Mouse (Mus musculus): ENCODE results near the gene Gm12216. TPM values are rescaled to one million over a fixed set of nuclear protein-coding genes. Genes with fewer than 3 reads are reported as not detected.
A peak's percentile ranks its signal among the peaks of the same experiment; 100 is the strongest.

Gene Gm12216
- polyA plus RNA-seq, 1 experiment from 2014 or later = 1.0 TPM

- peak overlapping the region; percentile 77 for H3K4me2 ChIP-seq
- DNase-seq (no peak), ATAC-seq (ENCODE audit: insufficient read depth) (no peak)
- H3K9ac ChIP-seq = no peak overlapping the region
- peak overlapping the region; percentile 51; the same call in 1 of the 2 replicates for H3K4me3 ChIP-seq (ENCODE audit: low read depth, low read length)
- no peak for TF ChIP-seq CTCF (IDR thresholded peaks at IDR 0.05; ENCODE audit: low read depth)
- 74% methylated on average over 6 of the region's 6 CpGs for WGBS
- no peak overlapping the region for H3K27ac ChIP-seq (ENCODE audit: low read depth)
- H3K4me1 ChIP-seq (ENCODE audit: insufficient read depth) = peaks cover 3% of the 10 kb centered on the region; the same call in 1 of the 2 replicates
- H3K36me3 ChIP-seq (ENCODE audit: insufficient read depth) = no peaks in the 10 kb centered on the region
- no peaks in the 10 kb centered on the region for H3K27me3 ChIP-seq (ENCODE audit: insufficient read depth, low read length)
- H3K9me3 ChIP-seq (ENCODE audit: low read depth, low read length) = no peaks in the 10 kb centered on the region
Measured at GRCm38 (mm10) chr11:53858058-53858760, 847 bp downstream of the Gm12216 start.

GRCm38 (mm10) chr11:53853665-53854064 lies 5.4 kb downstream of the Gm12216 start:
- Histone ChIP-seq H3K27ac (ENCODE audit: low read depth) (0 out of 2 replicates have a peak overlapping the region, but pooled peaks have one; percentile 30), H3K4me2 (no peak overlapping the region)
- ATAC-seq (ENCODE audit: insufficient read depth) = no peak

GRCm38 (mm10) chr11:53851795-53852194 lies 7.3 kb downstream of the Gm12216 start:
- DNase-seq = peak; percentile 54
- Histone ChIP-seq H3K4me1 (ENCODE audit: insufficient read depth) (peaks cover 10% of the 10 kb centered on the region; the same call in 1 of the 2 replicates), H3K27me3 (ENCODE audit: insufficient read depth, low read length) (no peaks in the 10 kb centered on the region), H3K9me3 (ENCODE audit: low read depth, low read length) (no peaks in the 10 kb centered on the region), H3K4me2 (no peak overlapping the region), H3K36me3 (ENCODE audit: insufficient read depth) (no peaks in the 10 kb centered on the region), H3K9ac (no peak overlapping the region), H3K27ac (ENCODE audit: low read depth) (no peak overlapping the region), H3K4me3 (ENCODE audit: low read depth, low read length) (no peak overlapping the region)
- 25% methylated on average over 5 of the region's 5 CpGs for WGBS
- TF ChIP-seq CTCF (IDR thresholded peaks at IDR 0.05; ENCODE audit: low read depth) = no peak
- ATAC-seq (ENCODE audit: insufficient read depth) = peak; percentile 18; the same call in 1 of the 2 replicates

More at GRCm38 (mm10) chr11:53853665-53854064, 5.4 kb downstream of the Gm12216 start:
- Histone ChIP-seq H3K4me1 (ENCODE audit: insufficient read depth) (peaks cover 10% of the 10 kb centered on the region; the same call in 1 of the 2 replicates), H3K27me3 (ENCODE audit: insufficient read depth, low read length) (no peaks in the 10 kb centered on the region), H3K4me3 (ENCODE audit: low read depth, low read length) (no peak overlapping the region), H3K9ac (no peak overlapping the region), H3K9me3 (ENCODE audit: low read depth, low read length) (no peaks in the 10 kb centered on the region), H3K36me3 (ENCODE audit: insufficient read depth) (no peaks in the 10 kb centered on the region)
- 16% methylated on average over 5 of the region's 5 CpGs for WGBS
- peak; percentile 69 for DNase-seq
- no peak for TF ChIP-seq CTCF (IDR thresholded peaks at IDR 0.05; ENCODE audit: low read depth)

- no peaks in the 10 kb centered on the region for H3K36me3 ChIP-seq (ENCODE audit: insufficient read depth)
- no peaks in the 10 kb centered on the region for H3K9me3 ChIP-seq (ENCODE audit: low read depth, low read length)
- H3K27me3 ChIP-seq (ENCODE audit: insufficient read depth, low read length) = no peaks in the 10 kb centered on the region
- peak; percentile 81 for ATAC-seq (ENCODE audit: insufficient read depth)
- TF ChIP-seq CTCF (IDR thresholded peaks at IDR 0.05; ENCODE audit: low read depth) = peak; percentile 87
- H3K27ac ChIP-seq (ENCODE audit: low read depth) = no peak overlapping the region
- 29% methylated on average over 9 of the region's 9 CpGs for WGBS
- H3K4me2 ChIP-seq = peak overlapping the region; percentile 32; the same call in 1 of the 2 replicates
- peaks cover 10% of the 10 kb centered on the region; the same call in 1 of the 2 replicates for H3K4me1 ChIP-seq (ENCODE audit: insufficient read depth)
- no peak overlapping the region; the same call in 1 of the 2 replicates for H3K9ac ChIP-seq
- peak; percentile 92 for DNase-seq
- H3K4me3 ChIP-seq (ENCODE audit: low read depth, low read length) = no peak overlapping the region
Measured at GRCm38 (mm10) chr11:53849588-53850320, 9.3 kb downstream of the Gm12216 start.

GRCm38 (mm10) chr11:53845680-53846079 lies 13.4 kb downstream of the Gm12216 start:
- no peak overlapping the region for H3K9ac ChIP-seq
- no peaks in the 10 kb centered on the region for H3K27me3 ChIP-seq (ENCODE audit: insufficient read depth, low read length)
- DNase-seq (no peak), ATAC-seq (ENCODE audit: insufficient read depth) (no peak)
- H3K9me3 ChIP-seq (ENCODE audit: low read depth, low read length) = no peaks in the 10 kb centered on the region
- no peak overlapping the region for H3K4me3 ChIP-seq (ENCODE audit: low read depth, low read length)
- TF ChIP-seq CTCF (IDR thresholded peaks at IDR 0.05; ENCODE audit: low read depth) = no peak
- H3K4me1 ChIP-seq (ENCODE audit: insufficient read depth) = no peaks in the 10 kb centered on the region
- H3K27ac ChIP-seq (ENCODE audit: low read depth) = no peak overlapping the region
- H3K36me3 ChIP-seq (ENCODE audit: insufficient read depth) = no peaks in the 10 kb centered on the region
- WGBS = 75% methylated on average over 6 of the region's 6 CpGs
- no peak overlapping the region for H3K4me2 ChIP-seq

- DNase-seq = no peak
- WGBS = 57% methylated on average over 10 of the region's 10 CpGs
Measured at GRCm38 (mm10) chr11:53843106-53843505, 15.9 kb downstream of the Gm12216 start.

GRCm38 (mm10) chr11:53842161-53842581 lies 16.9 kb downstream of the Gm12216 start:
- H3K9me3 ChIP-seq (ENCODE audit: low read depth, low read length) = no peaks in the 10 kb centered on the region
- H3K4me1 ChIP-seq (ENCODE audit: insufficient read depth) = no peaks in the 10 kb centered on the region
- H3K27me3 ChIP-seq (ENCODE audit: insufficient read depth, low read length) = no peaks in the 10 kb centered on the region
- no peak for DNase-seq
- no peak overlapping the region for H3K4me2 ChIP-seq
- WGBS = 56% methylated on average over 4 of the region's 4 CpGs
- H3K4me3 ChIP-seq (ENCODE audit: low read depth, low read length) = no peak overlapping the region
- no peak overlapping the region for H3K27ac ChIP-seq (ENCODE audit: low read depth)
- no peak overlapping the region for H3K9ac ChIP-seq
- ATAC-seq (ENCODE audit: insufficient read depth) = no peak
- no peaks in the 10 kb centered on the region for H3K36me3 ChIP-seq (ENCODE audit: insufficient read depth)
- TF ChIP-seq CTCF (IDR thresholded peaks at IDR 0.05; ENCODE audit: low read depth) = no peak

More at GRCm38 (mm10) chr11:53843106-53843505, 15.9 kb downstream of the Gm12216 start:
- H3K4me1 ChIP-seq (ENCODE audit: insufficient read depth) = no peaks in the 10 kb centered on the region
- no peaks in the 10 kb centered on the region for H3K36me3 ChIP-seq (ENCODE audit: insufficient read depth)
- ATAC-seq (ENCODE audit: insufficient read depth) = no peak
- H3K9me3 ChIP-seq (ENCODE audit: low read depth, low read length) = no peaks in the 10 kb centered on the region
- no peak overlapping the region for H3K4me3 ChIP-seq (ENCODE audit: low read depth, low read length)
- no peak overlapping the region for H3K27ac ChIP-seq (ENCODE audit: low read depth)
- no peak overlapping the region for H3K4me2 ChIP-seq
- no peaks in the 10 kb centered on the region for H3K27me3 ChIP-seq (ENCODE audit: insufficient read depth, low read length)
- TF ChIP-seq CTCF (IDR thresholded peaks at IDR 0.05; ENCODE audit: low read depth) = no peak
- H3K9ac ChIP-seq = no peak overlapping the region

Data from lung, embryonic 14.5 days (tissue).